Mouse (Mus musculus) stomach, postnatal 0 days (tissue): ENCODE results near the gene Btbd9.

ENCODE experiments used
- CTCF ChIP-seq: IDR thresholded peaks from 2 replicates; pipeline ENCODE4 v1.5.1; 2016; ENCODE audit warnings: antibody characterized with exemption, low read depth, mild to moderate bottlenecking, moderate library complexity
- EP300 ChIP-seq: optimal IDR thresholded peaks from 2 replicates; pipeline ENCODE3; 2016; ENCODE audit warnings: antibody characterized with exemption

DNA sequence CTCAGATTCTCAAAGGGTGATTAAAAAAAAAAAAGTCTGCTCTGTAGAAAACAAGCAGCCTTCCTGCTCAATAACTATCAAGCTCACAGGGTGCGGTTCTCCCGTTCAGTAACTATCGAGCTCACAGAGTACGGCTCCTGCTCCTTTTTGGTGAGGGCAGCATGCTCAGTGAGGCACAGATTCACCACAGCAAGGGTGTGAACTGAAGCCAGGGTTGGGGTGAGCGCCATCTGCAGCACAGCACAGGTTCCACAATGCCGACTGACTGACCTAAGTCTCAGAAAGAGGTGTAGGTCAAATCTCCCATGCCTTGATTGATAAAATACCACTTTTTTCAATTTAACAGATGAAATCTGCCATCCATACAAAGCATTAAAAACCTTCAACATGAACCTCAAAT is 66.1 kb downstream of the Btbd9 start:
- TF ChIP-seq CTCF (peak; percentile 35), EP300 (no peak)
